Mouse (Mus musculus): ENCODE measurements around the gene Svs3b.
"Not testable (repeated sequence)": the region's sequence is repeated elsewhere in the genome, so short reads cannot be mapped to it uniquely, and the experiment has no call there.

Svs3b gene

DNA sequence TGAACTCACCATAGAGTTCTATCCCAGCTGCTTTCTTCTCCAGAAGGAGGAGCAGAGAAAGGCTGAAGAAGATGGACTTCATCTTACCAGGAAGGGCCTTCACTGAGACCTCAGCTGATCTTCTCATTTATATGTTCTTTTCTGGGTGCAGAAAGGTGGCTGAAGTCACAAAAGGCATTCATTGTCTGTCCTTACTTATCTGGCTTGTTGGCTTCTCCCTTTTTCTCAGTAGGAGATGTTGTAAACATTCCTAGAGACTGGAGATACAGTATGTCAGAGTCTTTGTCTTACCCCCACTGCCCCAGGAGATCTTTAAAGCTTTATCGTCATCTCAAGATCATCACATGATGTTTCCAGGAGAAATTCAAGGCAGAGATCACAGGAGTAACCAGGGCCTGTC lies at the start of gene Svs3b:
Svs3b (minus strand) TSS at position 101 of the 400 bp plus-strand sequence.
- ATAC-seq (ENCODE audit: insufficient number of reproducible peaks, low FRiP score, low TSS enrichment) = not testable (repeated sequence)

GRCm38 (mm10) chr2:164288968-164289367 lies 32.5 kb upstream of the Svs3b start, which contains the start of gene Svs3a:
Svs3a (plus strand) TSS chr2:164289268.
- not testable (repeated sequence) for ATAC-seq (ENCODE audit: insufficient number of reproducible peaks, low FRiP score, low TSS enrichment)

GRCm38 (mm10) chr2:164278359-164278758 lies 21.9 kb upstream of the Svs3b start, which contains the start of gene Svs4:
Svs4 (minus strand) TSS chr2:164278459.
- ATAC-seq (ENCODE audit: insufficient number of reproducible peaks, low FRiP score, low TSS enrichment) = no peak

DNA sequence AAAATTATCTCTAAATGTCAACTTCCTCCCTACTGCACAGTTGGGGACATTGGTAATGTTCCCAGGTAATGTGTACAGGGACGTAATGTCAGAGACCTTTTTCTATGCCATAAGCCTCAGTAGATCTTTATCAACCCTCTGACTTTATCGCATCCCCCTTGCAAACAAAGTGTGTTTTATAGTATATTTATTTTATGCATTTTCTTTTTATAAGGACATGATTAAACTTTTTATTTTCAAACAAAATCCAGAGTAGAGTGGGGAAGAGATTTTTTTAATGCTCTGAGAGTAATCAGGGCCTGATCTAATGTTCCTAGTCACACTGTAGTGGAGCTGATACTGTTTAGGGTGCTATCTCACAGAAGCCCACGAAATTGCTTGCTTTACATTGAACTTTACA lies 18.1 kb downstream of the Svs3b start, which contains the start of gene Svs2:
Svs2 (minus strand) TSS at position 101 of the 400 bp plus-strand sequence.
- ATAC-seq (ENCODE audit: insufficient number of reproducible peaks, low FRiP score, low TSS enrichment) = no peak

GRCm38 (mm10) chr2:164232671-164233070 lies 23.8 kb downstream of the Svs3b start:
- no peak for ATAC-seq (ENCODE audit: insufficient number of reproducible peaks, low FRiP score, low TSS enrichment)

GRCm38 (mm10) chr2:164228361-164229070 lies 27.9 kb downstream of the Svs3b start:
- no peak for ATAC-seq (ENCODE audit: insufficient number of reproducible peaks, low FRiP score, low TSS enrichment)

DNA sequence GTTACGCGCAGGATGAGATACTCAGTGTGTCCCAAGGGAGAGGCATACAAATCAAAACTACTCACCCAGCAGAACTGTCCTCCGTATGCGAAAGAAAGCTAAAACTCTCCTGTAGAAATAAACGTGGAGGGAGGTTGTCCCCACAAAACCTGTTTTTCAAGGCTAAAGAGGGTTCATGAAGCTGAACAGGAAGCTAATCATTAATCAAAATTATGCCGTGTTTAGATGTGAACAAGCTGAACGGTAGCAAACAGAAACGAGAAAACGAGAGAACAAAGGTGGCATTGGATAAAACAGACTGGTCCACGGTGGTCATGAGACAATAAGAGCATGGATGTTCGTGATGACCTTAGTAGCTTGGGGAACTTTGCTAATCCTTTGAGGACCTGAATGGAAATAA lies 34.9 kb downstream of the Svs3b start, which contains the start of gene Wfdc15b:
Wfdc15b (minus strand) TSS at position 139 of the 400 bp plus-strand sequence.
- no peak for ATAC-seq (ENCODE audit: insufficient number of reproducible peaks, low FRiP score, low TSS enrichment)

- ATAC-seq (ENCODE audit: insufficient number of reproducible peaks, low FRiP score, low TSS enrichment) = no peak
Observed at GRCm38 (mm10) chr2:164219295-164219694, 37.1 kb downstream of the Svs3b start.

DNA sequence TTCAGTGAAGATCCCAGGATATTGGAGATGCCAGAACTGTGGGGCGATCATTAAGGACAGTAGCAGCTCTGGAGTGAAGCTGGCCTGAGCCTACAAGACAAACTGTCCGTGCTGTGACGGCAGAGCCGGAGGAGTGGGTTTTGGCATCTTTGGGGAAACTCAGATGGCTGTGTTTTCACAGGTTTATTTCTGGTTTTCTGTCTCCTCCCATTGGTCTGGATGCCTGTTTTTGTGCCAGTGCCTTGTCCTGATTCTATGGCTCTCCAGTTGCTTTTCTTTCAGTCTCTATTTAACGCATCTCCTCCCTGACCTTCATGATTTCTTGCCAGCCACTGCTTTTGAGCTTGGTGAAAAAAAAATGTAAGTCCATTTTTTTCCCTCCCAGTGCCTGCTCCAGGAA lies 43.7 kb downstream of the Svs3b start:
- no peak for ATAC-seq (ENCODE audit: insufficient number of reproducible peaks, low FRiP score, low TSS enrichment)

DNA sequence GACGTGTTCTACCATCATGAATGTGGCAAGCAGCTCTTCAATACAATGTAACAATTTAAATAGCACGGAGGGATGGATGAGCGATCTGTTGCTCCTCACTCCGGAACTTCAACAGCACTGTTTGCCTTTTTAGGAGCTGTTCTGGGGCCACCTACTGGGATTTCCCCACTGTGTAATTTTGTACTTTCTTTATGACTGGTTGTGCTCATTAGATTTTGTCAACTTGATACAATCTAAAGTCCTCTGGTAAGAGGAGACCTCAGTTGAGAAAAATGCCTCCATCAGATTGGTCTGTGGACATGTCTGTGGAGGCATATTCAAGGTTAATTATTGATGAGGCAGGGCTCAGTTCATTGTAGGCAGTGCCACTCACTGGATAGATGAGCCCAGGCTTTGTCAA lies 45.5 kb downstream of the Svs3b start:
- no peak for ATAC-seq (ENCODE audit: insufficient number of reproducible peaks, low FRiP score, low TSS enrichment)

- ATAC-seq (ENCODE audit: insufficient number of reproducible peaks, low FRiP score, low TSS enrichment) = peak; percentile 98
Observed at GRCm38 (mm10) chr2:164206676-164207075, 49.8 kb downstream of the Svs3b start.

DNA sequence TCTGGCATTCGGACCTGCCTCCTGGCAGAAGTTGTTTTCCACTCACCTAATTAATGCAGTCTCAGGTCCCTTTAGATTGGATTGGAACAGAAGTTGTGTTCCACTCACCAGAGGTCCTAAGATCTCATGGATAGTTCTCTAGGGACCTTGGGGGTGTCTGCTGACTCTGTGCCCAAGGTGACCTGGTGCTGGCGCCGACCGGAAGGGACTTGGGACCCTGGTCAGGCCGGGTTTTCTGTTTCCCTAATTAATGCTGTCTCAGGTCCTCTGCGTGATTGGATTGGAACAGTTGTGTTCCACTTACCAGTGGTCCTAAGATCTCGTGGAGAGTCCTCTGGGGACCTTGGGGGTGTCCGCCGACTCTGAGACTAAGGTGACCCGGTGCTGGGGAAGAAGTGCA lies 50.4 kb downstream of the Svs3b start:
- not testable (repeated sequence) for ATAC-seq (ENCODE audit: insufficient number of reproducible peaks, low FRiP score, low TSS enrichment)

Data from cerebellum, adult (tissue).